Mouse (Mus musculus) G1E (cell line): ENCODE results near the gene Tufm.

ENCODE experiments used
- CTCF ChIP-seq: IDR thresholded peaks from 2 replicates; pipeline ENCODE4 v1.5.1; 2012; ENCODE audit warnings: low read depth, low read length, inconsistent platforms, mixed read lengths
- GATA1 ChIP-seq: IDR thresholded peaks from 2 replicates; pipeline ENCODE4 v1.6.1; 2012; ENCODE audit warnings: borderline replicate concordance, low read length, inconsistent platforms, mixed read lengths
- GATA2 ChIP-seq: IDR thresholded peaks from 2 replicates; pipeline ENCODE4 v1.6.1; 2012; ENCODE audit warnings: low read depth, low read length, inconsistent platforms, borderline replicate concordance
- POLR2AphosphoS5 ChIP-seq: IDR thresholded peaks from 2 replicates; pipeline ENCODE4 v1.6.1; 2012; ENCODE audit warnings: low read depth, low read length, inconsistent platforms; ENCODE audit not compliant: insufficient replicate concordance

GRCm38 (mm10) chr7:126504913-126505312 lies 17.8 kb downstream of the Tufm start:
- TF ChIP-seq CTCF (no peak), GATA1 (no peak), GATA2 (no peak), POLR2AphosphoS5 (no peak)
